Mouse (Mus musculus) hindbrain, embryonic 15.5 days (tissue): ENCODE measurements around the gene Pccb. TPM values are rescaled to one million over a fixed set of nuclear protein-coding genes. Genes with fewer than 3 reads are reported as not detected.

Experiments
- ATAC-seq: fragments of 200-750 bp; cut with Nextera tagmentation; 2 replicates; pipeline ENCODE4 v1.8.0; 2017; ENCODE audit warnings: low read depth, moderate number of reproducible peaks, moderate TSS enrichment; ENCODE audit not compliant: low FRiP score
- H3K27ac ChIP-seq: fragments of 300-500 bp; sonication (generic); replicated peaks from 2 replicates; pipeline ENCODE4 v1.5.1; 2015; ENCODE audit warnings: mild to moderate bottlenecking, inconsistent platforms
- H3K27me3 ChIP-seq: fragments of 300-500 bp; sonication (generic); 2 replicates; pipeline ENCODE4 v1.6.1; 2015; ENCODE audit warnings: control low read depth, inconsistent platforms
- H3K36me3 ChIP-seq: fragments of 300-500 bp; sonication (generic); 2 replicates; pipeline ENCODE4 v1.6.1; 2015; ENCODE audit warnings: control low read depth, inconsistent platforms
- H3K4me1 ChIP-seq: fragments of 300-500 bp; sonication (generic); replicated peaks from 2 replicates; pipeline ENCODE4 v1.6.1; 2015; ENCODE audit warnings: control low read depth, inconsistent platforms
- H3K4me2 ChIP-seq: fragments of 300-500 bp; sonication (generic); 2 replicates; pipeline ENCODE4 v1.6.1; 2015; ENCODE audit warnings: moderate library complexity, mild to moderate bottlenecking, inconsistent platforms
- H3K4me3 ChIP-seq: fragments of 300-500 bp; sonication (generic); 2 replicates; pipeline ENCODE4 v1.5.1; 2015; ENCODE audit warnings: mild to moderate bottlenecking, inconsistent platforms
- H3K9ac ChIP-seq: fragments of 300-500 bp; sonication (generic); 2 replicates; pipeline ENCODE4 v1.6.1; 2015; ENCODE audit warnings: inconsistent platforms
- H3K9me3 ChIP-seq: fragments of 300-500 bp; sonication (generic); 2 replicates; pipeline ENCODE4 v1.6.1; 2016; ENCODE audit warnings: control low read depth, inconsistent platforms
- WGBS: fragments of 180-500 bp; shearing (Covaris S2); methylation state at CpG from one replicate; pipeline ENCODE4 v1.1.7; 2015; 5-methylcytosine and 5-hydroxymethylcytosine counted together
- polyA plus RNA-seq: library from polyadenylated mRNA; unstranded; fragments of >200 nt; fragmentation: Nextera tagmentation; extraction: Ambion mirVana; gene quantifications from 2 replicates; pipeline ENCODE4 v1.2.1, GENCODE M21; 2015

The Pccb gene
- polyA plus RNA-seq, 1 experiment from 2014 or later: 25.5 TPM

DNA sequence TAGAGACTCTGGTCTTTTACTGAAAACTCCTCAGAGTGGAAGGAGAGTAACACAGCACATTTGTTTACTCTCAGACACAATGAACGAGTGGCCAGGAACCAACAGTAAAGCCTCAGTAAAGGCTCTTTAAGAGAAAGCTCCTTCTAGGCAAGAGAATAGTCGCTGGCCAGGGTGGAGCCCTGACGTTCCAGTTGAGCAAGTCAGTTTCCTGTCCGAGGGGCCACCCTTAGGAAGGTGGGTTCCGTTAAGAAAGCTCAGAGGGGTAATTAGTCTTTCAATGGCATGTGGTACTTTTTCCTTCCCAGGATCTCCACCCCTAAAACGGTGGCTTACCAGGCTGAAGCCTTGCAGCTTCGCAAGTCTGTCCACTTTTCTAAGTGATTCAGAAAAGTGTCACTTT is 2.7 kb upstream of the Pccb start:
- H3K4me3 ChIP-seq: no peak overlapping the region

DNA sequence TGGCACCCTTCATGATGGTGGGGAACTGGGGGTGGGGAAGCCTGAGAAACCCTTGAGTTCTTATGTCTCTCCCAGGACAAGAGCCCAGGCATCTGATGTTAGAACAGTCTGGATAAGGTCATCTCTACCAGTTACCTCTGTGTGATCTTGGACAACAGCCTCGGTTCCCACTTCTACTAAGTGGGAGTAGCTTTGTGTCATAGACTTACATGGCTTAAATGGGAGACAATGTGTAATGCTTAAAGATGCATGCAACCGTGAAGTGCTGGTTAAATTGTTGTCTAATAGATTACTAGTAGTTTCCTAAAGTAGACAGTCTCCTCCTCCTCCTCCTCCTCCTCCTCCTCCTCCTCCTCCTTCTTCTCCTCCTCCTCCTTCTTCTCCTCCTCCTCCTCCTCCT is 2.2 kb upstream of the Pccb start:
- no peaks in the 10 kb centered on the region for H3K9me3 ChIP-seq
- H3K4me3 ChIP-seq: no peak overlapping the region
- H3K9ac ChIP-seq: no peak overlapping the region
- H3K27me3 ChIP-seq: no peaks in the 10 kb centered on the region
- no peaks in the 10 kb centered on the region for H3K36me3 ChIP-seq
- no peak overlapping the region for H3K4me2 ChIP-seq
- WGBS: 92% methylated on average over 2 of the region's 2 CpGs
- peaks cover 16% of the 10 kb centered on the region for H3K4me1 ChIP-seq
- H3K27ac ChIP-seq: no peak overlapping the region
- no peak for ATAC-seq

More for the DNA sequence above, 2.7 kb upstream of the Pccb start:
- Histone ChIP-seq H3K4me1 (peaks cover 16% of the 10 kb centered on the region), H3K36me3 (no peaks in the 10 kb centered on the region), H3K4me2 (no peak overlapping the region), H3K27me3 (no peaks in the 10 kb centered on the region), H3K27ac (no peak overlapping the region), H3K9ac (no peak overlapping the region), H3K9me3 (no peaks in the 10 kb centered on the region)
- ATAC-seq: no peak
- 52% methylated on average over 7 of the region's 7 CpGs for WGBS

DNA sequence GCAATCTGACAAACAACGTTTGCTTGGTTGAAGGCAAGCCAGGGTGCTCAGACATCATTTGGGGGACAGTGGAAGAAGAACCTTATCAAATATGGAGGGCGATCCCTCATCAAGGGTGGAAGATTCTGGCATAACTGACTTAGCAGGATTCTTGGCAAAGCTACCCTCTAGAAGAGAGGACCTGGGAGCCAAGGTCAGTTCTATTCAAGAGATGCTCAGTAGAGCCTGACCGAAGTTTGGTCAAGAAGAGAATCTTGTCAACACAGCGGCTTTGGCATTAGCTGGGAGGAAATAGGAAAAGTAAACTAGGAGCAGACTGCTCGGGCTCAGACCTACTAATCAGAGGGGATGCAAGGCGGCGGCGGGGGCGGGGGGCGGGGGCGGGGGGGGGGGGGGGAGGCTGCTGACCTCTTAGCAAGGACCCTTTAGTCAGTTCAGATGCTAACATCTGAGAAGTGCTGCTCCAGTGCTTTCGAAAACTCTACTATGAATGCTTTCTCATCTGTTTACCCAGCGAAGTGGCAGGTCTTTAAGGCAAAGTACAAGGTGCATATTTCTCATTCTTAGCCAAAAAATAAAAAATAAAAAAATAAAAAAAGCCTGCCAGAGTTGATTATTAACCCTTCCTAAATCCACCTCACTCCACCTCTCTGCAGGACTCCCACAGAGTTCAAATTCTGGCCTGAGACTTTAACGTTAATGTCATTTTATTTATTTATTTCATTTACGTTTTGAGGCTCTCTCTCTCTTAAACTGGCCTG is 1.3 kb upstream of the Pccb start:
- ATAC-seq: no peak
- H3K27me3 ChIP-seq: no peaks in the 10 kb centered on the region
- 93% methylated on average over 9 of the region's 15 CpGs for WGBS
- no peak overlapping the region for H3K4me2 ChIP-seq
- no peak overlapping the region for H3K9ac ChIP-seq
- peaks cover 16% of the 10 kb centered on the region for H3K4me1 ChIP-seq
- H3K4me3 ChIP-seq: no peak overlapping the region
- H3K36me3 ChIP-seq: no peaks in the 10 kb centered on the region
- H3K27ac ChIP-seq: no peak overlapping the region
- no peaks in the 10 kb centered on the region for H3K9me3 ChIP-seq

DNA sequence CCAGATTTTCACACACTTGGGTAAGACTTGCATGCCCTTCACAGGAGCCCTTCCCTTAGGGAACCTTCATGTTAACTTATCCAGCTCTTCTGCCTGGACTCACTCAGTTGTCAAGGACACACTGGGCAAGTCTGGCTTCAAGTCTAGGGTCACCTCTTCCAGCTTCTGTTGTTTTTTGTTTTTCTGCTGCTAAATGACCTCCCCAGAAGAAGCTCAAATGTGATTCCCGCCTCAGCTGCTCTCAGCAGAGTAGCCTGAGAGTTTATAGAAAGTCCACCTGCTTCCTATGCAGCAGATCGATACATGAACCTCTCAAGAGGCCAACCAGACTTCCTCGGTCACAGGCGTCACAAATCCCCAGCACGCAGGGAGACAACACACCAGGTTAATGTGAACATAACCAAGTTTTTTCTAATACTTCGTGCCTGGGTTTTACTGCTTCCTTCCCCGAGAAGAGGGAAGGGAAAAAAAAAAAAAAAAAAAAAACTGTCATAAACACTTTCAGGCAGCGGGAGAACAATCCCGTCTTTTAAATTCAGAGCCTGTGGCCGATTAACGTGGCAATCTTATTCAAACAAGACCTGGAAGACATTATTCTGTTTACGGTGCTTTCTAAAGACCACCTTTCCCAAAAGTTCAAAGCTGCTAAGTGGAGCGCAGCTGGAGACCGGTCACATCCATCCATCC is 794 bp downstream of the Pccb start:
- H3K4me1 ChIP-seq: peaks cover 16% of the 10 kb centered on the region
- peak overlapping the region; percentile 98 for H3K27ac ChIP-seq
- 3% methylated on average over 14 of the region's 14 CpGs for WGBS
- peak overlapping the region; percentile 65 for H3K9ac ChIP-seq
- peak overlapping the region; percentile 75 for H3K4me2 ChIP-seq
- no peak for ATAC-seq
- no peaks in the 10 kb centered on the region for H3K27me3 ChIP-seq
- H3K36me3 ChIP-seq: peaks cover 5% of the 10 kb centered on the region; the same call in 1 of the 2 replicates
- no peaks in the 10 kb centered on the region for H3K9me3 ChIP-seq
- peak overlapping the region; percentile 54 for H3K4me3 ChIP-seq

GRCm38 (mm10) chr9:101018768-101019167 is 15.9 kb downstream of the Pccb start:
- no peak for ATAC-seq
- H3K36me3 ChIP-seq: peaks cover 33% of the 10 kb centered on the region

DNA sequence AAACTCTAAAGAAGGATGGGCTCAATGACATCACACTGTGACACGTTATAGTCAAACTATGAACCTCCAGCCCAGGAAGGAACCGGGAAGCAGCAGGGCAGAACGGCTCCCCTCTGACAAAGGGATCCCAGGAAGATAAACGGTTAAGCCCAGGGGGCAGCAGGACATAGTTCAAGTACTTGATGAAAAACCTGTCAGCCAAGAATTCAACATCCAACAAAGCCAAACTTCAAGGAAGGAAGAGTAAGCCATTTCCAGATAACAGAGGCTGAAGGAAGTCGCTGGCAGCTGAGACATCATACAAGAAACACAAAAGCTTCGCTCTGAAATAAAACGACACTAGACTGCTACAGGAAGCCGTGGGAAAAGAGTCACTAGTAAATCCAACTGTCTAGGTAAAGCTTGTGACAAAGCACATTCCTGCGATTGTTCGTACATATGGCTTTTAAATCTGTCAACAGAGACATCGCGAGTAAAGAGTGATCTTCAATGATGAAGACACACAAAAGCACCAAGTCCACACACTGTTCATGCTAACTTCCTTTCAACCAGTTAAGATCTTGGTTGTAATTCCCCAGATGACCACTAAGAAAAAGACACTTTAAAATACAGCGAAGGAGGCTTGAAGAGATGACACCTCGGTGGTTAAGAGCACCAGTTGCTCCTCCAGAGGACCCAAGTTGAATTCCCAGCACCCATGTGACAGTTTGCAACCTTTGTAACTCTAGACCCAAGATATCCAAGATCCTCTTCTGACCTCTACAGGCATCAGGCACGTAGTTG is 16.8 kb downstream of the Pccb start:
- Histone ChIP-seq H3K27ac (no peak overlapping the region), H3K4me3 (no peak overlapping the region), H3K9me3 (0 out of 2 replicates have a peak, but pooled peaks cover 3% of the 10 kb centered on the region), H3K9ac (no peak overlapping the region), H3K4me2 (no peak overlapping the region), H3K36me3 (peaks cover 25% of the 10 kb centered on the region), H3K4me1 (no peaks in the 10 kb centered on the region), H3K27me3 (no peaks in the 10 kb centered on the region)
- 70% methylated on average over 15 of the region's 15 CpGs for WGBS
- no peak for ATAC-seq

More at GRCm38 (mm10) chr9:101018768-101019167, 15.9 kb downstream of the Pccb start:
- Histone ChIP-seq H3K9ac (no peak overlapping the region), H3K4me2 (no peak overlapping the region), H3K9me3 (0 out of 2 replicates have a peak, but pooled peaks cover 3% of the 10 kb centered on the region), H3K27me3 (no peaks in the 10 kb centered on the region), H3K27ac (no peak overlapping the region), H3K4me3 (no peak overlapping the region), H3K4me1 (no peaks in the 10 kb centered on the region)
- 97% methylated on average over 10 of the region's 10 CpGs for WGBS

DNA sequence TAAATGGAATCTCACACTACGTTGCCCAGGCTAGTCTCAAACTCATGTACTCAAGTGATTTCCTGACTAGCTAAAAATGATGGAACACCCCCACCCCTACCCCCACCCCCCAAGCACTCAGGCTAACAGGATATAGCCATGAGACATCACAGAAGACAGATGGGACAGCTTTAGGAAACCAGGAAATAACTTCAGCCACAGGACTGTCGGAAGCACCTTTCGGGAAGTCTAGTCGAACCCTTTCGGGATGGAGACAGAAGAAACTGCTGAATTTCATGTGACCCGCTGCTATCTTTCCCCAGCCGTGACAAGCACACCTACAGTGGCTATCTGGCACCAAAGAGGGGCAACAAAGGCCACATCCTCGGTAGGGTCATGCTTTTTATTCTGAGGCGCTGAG is 19.4 kb downstream of the Pccb start:
- 96% methylated on average over 9 of the region's 9 CpGs for WGBS
- no peak for ATAC-seq
- no peaks in the 10 kb centered on the region for H3K4me1 ChIP-seq

GRCm38 (mm10) chr9:101012433-101012832 is 22.3 kb downstream of the Pccb start:
- no peaks in the 10 kb centered on the region for H3K27me3 ChIP-seq
- no peak overlapping the region for H3K4me3 ChIP-seq
- no peak for ATAC-seq
- H3K4me2 ChIP-seq: no peak overlapping the region
- 67% methylated on average over 10 of the region's 10 CpGs for WGBS
- H3K27ac ChIP-seq: no peak overlapping the region
- no peak overlapping the region for H3K9ac ChIP-seq
- H3K36me3 ChIP-seq: peaks cover 10% of the 10 kb centered on the region
- H3K4me1 ChIP-seq: no peaks in the 10 kb centered on the region
- H3K9me3 ChIP-seq: 0 out of 2 replicates have a peak, but pooled peaks cover 3% of the 10 kb centered on the region

More for the DNA sequence above, 19.4 kb downstream of the Pccb start:
- no peak overlapping the region for H3K4me3 ChIP-seq
- H3K36me3 ChIP-seq: peaks cover 15% of the 10 kb centered on the region
- no peak overlapping the region for H3K27ac ChIP-seq
- no peak overlapping the region for H3K4me2 ChIP-seq
- H3K9ac ChIP-seq: no peak overlapping the region
- 0 out of 2 replicates have a peak, but pooled peaks cover 3% of the 10 kb centered on the region for H3K9me3 ChIP-seq
- no peaks in the 10 kb centered on the region for H3K27me3 ChIP-seq

DNA sequence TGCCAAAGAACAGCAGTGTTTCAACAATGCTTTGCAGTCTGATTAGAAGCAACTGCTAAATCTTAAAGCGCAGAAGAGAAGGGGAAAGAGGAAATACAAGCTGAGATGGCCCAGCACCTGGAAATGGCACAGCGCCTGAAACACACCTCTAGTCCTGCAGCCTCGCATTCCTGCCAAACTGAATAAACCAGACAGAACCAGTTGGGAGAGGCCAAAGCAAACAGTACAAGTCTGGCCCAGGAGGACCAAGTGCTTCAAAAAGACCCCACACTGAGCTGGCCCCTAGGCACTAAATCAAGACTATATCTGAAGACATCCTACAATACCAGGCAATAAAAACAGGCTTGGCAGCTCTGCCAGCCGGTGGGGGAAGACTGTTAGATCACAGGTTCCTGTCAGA is 28.8 kb downstream of the Pccb start:
- Histone ChIP-seq H3K4me1 (no peaks in the 10 kb centered on the region), H3K4me3 (no peak overlapping the region), H3K9ac (no peak overlapping the region), H3K36me3 (no peaks in the 10 kb centered on the region), H3K4me2 (no peak overlapping the region), H3K27ac (no peak overlapping the region), H3K9me3 (no peaks in the 10 kb centered on the region), H3K27me3 (no peaks in the 10 kb centered on the region)
- 79% methylated on average over 4 of the region's 4 CpGs for WGBS
- no peak for ATAC-seq

DNA sequence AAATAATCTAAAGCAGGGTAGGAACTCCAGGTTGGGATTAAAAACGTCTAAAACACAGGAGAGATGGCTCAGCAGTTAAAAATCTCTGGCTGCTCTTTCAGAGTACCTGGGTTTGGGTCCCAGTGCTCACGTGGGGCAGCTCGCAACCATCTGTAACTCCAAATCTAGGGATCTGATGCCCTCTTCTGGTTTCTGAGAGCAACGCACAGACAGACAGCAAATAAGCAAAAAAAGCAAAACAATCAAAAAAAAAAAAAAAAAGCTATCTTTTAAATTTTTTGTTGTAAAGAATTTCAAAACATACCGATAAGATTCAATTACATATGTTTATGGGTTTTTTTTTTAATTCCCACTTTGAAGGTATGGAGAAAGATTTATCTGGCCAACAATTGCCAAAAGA is 31.4 kb downstream of the Pccb start:
- WGBS: 90% methylated on average over 5 of the region's 5 CpGs

DNA sequence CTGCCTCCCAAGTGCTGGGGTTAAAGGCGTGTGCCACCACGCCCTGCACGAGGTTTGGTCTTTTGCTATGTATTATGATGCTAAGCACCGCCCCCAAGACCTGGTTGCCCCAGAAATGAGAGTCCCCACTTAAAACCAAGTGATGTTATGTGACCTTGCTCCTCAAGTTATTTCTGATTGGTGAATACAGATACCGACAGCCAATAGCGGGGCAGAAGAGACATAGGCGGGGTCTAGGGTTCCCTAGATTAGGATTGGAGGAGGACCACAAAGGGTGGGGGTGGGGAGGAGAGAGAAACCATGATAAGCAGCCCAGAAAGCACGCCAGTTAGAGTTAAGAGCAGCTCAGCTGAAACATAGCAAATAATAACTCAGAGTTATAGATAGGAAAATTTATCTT is 31.9 kb downstream of the Pccb start:
- no peak overlapping the region for H3K4me2 ChIP-seq
- no peak for ATAC-seq
- H3K4me1 ChIP-seq: no peaks in the 10 kb centered on the region
- H3K27ac ChIP-seq: no peak overlapping the region
- no peaks in the 10 kb centered on the region for H3K27me3 ChIP-seq
- WGBS: 92% methylated on average over 8 of the region's 8 CpGs
- H3K36me3 ChIP-seq: peaks cover 14% of the 10 kb centered on the region
- no peak overlapping the region for H3K9ac ChIP-seq
- no peak overlapping the region for H3K4me3 ChIP-seq
- no peaks in the 10 kb centered on the region for H3K9me3 ChIP-seq

More for the DNA sequence above, 31.4 kb downstream of the Pccb start:
- H3K27me3 ChIP-seq: no peaks in the 10 kb centered on the region
- H3K9me3 ChIP-seq: no peaks in the 10 kb centered on the region
- no peaks in the 10 kb centered on the region for H3K4me1 ChIP-seq
- H3K4me3 ChIP-seq: no peak overlapping the region
- no peak for ATAC-seq
- no peak overlapping the region for H3K9ac ChIP-seq
- peaks cover 10% of the 10 kb centered on the region for H3K36me3 ChIP-seq
- no peak overlapping the region for H3K4me2 ChIP-seq
- H3K27ac ChIP-seq: no peak overlapping the region

DNA sequence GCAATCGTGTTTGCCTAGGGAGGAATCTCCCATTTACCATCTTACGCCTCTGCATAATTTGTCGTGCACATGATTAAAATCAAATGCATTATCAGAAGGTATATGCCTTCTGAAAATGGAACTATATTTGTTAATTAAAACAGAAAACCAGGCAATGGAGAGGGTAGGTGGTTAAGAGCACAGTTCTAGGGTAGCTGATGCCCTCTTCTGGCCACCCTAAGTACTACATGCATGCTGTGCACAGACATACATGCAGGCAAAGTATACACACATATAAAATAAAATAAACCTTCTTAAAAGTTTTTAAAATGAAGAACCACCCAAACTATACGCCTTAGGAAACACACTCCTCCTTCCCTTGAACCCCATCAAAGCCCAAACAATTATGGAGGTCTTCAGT is 32.6 kb downstream of the Pccb start:
- H3K9ac ChIP-seq: no peak overlapping the region
- WGBS: 93% methylated on average over 4 of the region's 4 CpGs
- no peak overlapping the region for H3K4me2 ChIP-seq
- H3K9me3 ChIP-seq: no peaks in the 10 kb centered on the region
- H3K4me3 ChIP-seq: no peak overlapping the region
- ATAC-seq: no peak
- no peaks in the 10 kb centered on the region for H3K27me3 ChIP-seq
- no peak overlapping the region for H3K27ac ChIP-seq
- H3K36me3 ChIP-seq: peaks cover 14% of the 10 kb centered on the region
- no peaks in the 10 kb centered on the region for H3K4me1 ChIP-seq
